Mouse (Mus musculus) lung, postnatal 14 days (tissue): ENCODE data around the gene Samhd1.
"Not testable (repeated sequence)": the region's sequence is repeated elsewhere in the genome, so short reads cannot be mapped to it uniquely, and the experiment has no call there.

ENCODE experiments used
- DNase-seq: peaks from one replicate; pipeline ENCODE4 v3.0.0; 2021

Samhd1 gene

DNA sequence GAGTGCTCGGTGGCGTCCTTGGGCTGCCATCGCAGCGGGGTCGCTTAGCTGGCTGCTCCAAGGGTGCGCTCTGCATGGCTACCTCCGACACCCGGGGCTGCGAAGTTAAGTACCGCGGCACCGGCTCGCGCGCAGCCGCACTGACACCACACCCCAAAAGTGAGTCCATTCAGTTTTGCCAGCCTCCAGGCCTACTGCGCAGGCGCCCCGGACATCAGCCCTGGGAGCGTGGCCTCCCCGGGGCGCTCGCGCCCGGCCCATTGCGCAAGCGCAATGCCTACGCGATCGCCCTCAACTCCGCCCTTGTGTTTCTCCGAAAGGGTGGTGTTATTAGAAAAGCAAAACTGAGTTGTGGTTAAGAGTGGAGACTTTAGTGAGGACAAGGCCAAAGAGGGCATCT, at the start of gene Samhd1:
Gene Samhd1, minus strand, starts transcription at position 252 of the 400 bp plus-strand sequence.
- DNase-seq, result peak; percentile 97

DNA sequence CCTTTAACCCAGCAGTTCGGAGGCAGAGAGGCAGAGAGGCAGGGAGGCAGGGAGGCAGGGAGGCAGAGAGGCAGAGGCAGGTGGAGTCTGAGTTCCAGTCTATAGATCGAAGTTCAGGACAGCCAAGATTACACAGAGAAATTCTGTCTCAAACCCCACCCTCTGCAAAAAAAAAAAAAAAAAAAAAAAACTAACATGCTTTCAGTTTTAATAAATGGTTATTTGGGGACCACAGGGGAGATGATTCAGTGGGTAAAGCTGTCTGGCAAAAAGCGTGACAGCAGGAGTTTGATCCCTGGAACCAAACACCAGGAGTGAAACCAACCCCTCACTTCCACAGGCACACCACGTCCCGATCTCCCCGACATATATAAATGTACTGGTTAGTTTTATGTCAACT, 43.1 kb upstream of the Samhd1 start:
- DNase-seq, result no peak

DNA sequence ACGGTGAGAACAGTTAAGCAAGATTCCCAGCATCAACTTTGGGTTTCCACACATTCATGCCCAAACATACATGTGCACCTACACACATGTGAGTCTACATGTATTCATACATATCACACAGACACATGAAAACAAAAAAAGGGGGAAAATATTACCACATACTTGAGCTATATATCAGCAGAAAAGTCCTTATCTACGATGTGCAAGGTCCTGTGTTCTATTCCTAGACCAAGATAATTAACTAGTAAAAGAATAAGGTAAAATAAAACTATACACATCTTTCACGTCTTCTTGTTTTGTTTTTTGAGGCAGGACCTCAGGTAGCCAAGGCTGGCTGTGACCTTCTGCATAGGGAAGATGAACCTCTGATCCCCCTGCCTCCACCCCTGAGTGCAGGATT, 41.2 kb upstream of the Samhd1 start:
- DNase-seq, result no peak

DNA sequence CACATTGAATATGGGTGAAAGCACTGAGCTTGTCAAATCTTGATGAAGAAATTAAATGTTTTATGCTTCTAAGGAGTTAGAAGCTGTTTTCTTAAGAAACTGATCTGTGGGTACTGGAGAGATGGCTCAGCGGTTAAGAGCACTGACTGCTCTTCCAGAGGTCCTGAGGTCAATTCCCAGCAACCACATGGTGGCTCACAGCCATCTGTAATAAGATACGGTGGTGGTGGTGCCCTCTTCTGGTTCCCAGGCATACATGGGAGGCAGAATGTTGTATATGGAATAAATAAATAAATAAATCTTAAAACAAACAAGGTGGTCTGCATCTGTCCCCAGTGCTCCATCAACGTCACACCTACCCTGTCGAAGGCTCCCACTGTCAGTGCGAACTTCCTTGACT, 39.4 kb upstream of the Samhd1 start:
- DNase-seq, result peak; percentile 18

DNA sequence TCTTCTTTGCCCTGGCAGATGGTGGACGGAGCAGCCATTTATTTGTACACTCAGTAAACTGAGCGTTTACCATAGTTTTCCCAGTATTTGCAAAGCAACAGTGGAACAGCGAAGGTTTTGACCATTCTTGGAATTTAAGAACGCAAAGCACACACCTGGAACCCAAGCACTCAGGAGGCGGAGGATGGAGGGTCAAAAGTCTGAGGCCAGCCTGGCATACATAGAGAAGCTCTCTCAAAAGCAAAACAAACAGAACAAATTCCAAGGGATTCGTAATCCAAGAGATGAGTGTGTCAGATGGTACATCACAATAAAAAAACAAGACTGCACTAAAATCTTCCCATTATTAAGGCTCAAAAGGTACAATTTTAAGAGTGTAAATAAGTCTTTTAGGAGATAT, 38.5 kb upstream of the Samhd1 start:
- DNase-seq, result no peak

DNA sequence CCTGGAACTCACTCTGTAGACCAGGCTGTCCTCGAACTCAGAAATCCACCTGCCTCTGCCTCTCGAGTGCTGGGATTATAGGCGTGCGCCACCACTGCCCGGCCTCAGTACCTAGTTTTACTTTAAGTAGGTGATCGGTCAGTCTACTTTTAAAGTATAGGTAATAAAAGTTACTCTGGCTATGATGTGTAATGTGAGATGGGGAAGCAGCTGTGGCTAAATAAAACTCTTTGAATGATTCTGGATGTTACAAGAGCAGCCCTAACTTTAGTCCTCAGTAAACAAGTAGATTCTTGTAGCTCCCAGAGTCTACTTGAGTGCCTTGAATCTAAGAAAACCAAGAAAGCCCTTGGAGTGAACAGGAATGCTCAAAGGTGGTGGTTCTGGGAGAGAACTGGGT, 37.9 kb upstream of the Samhd1 start:
- no peak for DNase-seq

DNA sequence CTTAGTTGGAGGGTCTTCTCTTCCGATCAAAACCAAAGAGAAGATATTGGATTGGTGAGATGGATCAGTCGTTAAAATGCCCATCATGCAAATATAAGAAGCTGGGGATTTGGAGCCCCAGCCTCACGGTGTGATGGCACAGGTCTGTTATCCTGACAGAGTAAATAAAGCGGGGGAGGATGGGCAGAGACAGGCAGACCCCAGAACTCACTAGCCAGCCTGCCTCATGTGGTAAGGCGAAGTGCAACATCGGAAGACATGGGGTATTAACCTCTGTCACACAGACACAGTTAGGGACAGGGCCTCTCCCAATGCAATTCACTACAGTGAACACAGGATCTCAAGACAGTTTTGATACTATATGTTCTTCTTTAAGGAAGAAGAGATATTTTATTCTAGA, 35.6 kb upstream of the Samhd1 start:
- no peak for DNase-seq

DNA sequence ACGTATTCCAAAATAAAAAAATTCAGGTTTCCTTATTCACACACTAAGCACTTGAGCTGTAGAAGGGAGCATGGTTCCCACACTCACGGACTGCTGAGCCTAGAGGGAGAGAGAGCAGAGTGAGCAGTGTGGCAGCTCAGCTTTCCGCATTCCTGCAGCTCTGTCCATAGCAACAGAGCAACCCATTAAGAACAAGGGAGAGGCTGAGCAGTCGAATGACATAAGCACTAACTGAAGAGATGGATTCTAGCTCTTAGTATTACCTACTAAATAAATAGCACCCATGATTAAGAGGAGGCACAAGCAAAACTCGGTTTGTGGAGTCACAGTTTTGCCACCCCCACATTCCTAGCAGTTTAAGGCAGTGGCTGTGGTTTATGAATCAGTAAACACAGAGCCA, 35.1 kb upstream of the Samhd1 start:
- DNase-seq, result peak; percentile 19

DNA sequence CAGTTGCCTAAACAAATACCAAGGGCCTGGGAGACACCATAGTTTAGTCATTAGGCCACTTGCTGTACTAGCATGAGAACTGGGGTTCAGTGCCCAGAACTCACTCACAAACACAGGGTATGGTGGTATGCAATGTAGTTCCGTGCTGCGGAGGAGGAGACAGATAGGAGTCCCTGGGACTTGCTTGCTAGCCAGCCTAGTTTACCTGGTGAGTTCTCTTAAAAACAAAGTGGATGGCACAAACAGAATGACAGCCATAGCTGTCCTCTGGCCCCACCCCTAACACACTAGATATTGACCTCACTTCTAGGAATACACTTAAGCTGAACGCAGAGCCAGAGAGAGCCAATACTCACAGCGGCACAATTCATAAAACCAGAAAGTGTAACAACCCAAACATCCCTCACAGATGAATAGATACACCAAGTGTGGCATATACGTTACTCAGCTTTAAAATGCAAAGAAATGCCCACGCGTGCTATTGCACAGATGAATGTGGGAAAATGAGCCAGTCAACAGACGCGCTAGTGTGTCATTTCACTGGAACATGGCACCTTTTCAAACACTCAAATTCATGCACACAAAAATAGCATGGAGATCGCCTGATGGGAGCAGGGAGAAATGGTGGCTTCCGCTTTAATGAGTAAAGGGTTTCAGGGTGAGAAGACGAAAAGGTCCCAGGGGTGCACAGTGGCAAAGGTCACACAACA, 31.5 kb upstream of the Samhd1 start:
- DNase-seq, result no peak

DNA sequence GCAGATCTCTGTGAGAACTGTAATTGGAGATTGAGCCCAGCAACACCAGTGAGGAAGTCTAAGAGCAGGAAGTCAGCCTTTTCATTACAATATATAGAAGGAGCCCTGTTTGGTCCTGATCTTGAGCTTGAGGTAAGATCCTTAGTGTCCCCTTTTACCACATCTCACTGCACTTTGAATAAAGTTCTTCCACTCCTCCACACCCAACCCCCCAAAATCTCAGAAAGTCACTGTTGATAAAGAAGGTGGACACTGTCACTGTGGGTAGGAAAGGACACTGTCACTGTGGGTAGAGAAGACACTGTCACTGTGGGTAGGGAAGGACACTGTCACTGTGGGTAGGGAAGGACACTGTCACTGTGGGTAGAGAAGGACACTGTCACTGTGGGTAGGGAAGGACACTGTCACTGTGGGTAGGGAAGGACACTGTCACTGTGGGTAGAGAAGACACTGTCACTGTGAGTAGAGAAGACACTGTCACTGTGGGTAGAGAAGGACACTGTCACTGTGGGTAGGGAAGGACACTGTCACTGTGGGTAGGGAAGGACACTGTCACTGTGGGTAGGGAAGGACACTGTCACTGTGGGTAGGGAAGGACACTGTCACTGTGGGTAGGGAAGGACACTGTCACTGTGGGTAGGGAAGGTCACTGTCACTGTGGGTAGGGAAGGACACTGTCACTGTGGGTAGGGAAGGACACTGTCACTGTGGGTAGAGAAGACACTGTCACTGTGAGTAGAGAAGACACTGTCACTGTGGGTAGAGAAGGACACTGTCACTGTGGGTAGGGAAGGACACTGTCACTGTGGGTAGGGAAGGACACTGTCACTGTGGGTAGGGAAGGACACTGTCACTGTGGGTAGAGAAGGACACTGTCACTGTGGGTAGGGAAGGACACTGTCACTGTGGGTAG, 30.5 kb upstream of the Samhd1 start:
- not testable (repeated sequence) for DNase-seq

DNA sequence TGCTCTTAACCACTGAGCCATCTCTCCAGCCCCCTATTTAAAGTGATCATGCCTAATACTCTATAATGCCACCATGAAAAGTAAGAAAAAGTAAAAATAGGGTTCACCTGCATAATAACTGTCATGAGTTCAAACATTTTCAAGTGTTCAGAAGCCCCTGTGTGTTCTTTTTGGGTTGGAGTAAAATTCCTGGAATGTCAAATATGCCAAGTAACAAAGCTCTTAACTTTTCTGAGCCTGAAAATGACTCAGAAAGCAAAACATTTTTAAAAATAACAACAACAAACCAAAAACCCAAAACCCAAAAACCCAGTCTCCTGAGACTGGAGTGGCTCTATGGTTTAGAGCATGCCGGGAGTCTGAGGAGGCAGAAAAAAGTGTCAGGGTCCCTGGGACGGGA, 29.0 kb upstream of the Samhd1 start:
- no peak for DNase-seq

DNA sequence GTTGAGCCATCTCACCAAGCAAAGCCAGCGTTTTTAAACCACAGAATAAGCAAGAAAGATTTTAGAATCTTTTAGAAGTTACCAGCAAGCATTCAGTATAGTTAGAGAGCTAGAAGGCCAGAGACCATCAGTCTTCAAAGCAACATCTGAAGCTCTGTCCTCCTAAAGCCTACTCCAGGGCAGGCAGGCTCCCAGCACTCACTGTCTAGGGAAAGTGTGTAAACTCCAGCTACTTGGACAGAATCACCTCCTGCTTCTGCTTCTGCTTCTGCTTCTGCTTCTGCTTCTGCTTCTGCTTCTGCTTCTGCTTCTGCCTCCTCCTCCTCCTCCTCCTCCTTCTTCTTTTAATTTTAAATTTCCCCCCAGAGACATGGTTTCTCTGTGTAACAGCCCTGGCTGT, 21.0 kb upstream of the Samhd1 start:
- no peak for DNase-seq

DNA sequence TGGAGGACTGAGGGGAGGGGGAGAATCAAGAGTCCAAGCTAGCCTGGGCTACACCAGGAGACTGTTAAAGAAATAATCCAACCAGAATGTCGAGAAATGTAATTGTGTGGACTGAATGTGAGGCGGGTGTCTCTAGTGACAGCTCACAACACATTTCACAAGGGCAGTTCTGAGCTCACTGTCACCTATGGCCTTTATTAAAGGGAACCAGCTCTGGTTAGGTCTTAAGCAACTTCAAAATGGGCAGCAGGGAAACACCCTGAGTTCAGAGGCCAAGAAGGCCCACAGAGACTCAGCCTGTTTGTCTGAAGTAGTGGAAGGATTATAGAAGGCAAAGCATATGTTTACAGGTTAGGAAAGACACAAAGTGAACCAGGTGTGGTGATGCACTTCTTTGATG, 18.2 kb upstream of the Samhd1 start:
- no peak for DNase-seq

DNA sequence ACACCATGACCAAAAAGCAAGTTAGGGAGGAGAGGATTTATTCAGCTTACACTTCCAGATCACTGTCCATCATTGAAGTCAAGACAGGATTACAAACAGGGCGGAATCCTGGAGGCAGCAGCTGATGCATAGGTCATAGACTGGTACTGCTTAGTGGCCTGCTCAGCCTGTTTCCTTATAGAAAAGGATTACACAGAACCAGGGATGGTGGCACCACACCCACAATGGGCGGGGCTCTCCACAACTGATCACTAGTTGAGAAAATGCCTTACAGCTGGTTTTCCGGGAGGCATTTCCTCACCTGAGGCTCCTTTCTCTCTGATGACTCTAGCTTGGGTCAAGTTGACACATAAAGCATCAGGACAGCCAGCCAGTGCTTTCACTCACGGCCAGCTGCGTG, 13.4 kb upstream of the Samhd1 start:
- no peak for DNase-seq

DNA sequence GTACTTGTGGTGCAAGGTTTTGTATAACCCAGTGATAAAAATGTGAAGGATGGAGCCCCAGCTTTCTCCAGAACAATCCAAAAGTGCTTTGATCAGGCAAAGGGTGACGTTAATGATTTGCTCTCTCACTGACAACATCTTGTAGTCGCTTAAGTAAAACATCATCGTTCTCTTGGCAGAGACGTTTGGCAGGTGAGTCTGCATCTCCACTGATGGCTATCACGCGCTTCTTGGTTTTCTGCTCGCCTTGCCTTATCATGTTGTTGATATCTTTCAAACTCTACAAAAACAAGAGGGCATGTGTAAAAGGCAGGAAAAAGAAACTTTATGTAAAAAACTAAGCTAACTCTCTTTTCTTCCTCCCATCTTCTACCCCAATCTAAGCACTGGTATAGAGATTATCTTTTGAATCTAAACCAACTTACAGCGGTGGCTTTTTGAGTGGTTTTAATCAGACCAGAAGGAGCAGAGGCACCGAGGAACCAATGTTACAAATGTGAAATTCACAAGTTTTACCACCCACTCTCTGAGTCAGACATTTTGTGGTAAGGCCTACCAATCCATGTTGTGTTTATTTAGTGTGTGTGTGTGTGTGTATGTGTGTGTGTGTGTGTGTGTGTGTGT, 12.4 kb upstream of the Samhd1 start:
- DNase-seq, result no peak

DNA sequence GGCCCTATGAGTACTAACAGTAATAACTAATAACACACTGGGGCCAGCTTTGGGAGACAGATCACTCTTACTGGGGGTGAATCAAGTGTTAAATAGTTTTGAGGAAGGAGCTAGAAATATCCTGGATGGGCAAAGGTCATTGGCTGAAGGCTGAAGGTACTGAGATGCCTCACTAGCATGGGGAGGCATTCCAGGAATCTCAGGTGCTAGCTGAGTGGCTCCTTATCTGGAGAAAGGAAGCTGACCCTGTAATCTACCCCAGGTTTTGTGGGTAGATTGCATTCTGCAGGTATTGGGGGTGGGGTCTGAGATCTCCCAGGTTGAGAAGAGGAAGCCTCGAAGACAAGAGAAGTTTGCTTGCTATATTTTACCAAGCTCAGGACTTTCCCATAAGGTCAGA, 10.1 kb upstream of the Samhd1 start:
- no peak for DNase-seq

DNA sequence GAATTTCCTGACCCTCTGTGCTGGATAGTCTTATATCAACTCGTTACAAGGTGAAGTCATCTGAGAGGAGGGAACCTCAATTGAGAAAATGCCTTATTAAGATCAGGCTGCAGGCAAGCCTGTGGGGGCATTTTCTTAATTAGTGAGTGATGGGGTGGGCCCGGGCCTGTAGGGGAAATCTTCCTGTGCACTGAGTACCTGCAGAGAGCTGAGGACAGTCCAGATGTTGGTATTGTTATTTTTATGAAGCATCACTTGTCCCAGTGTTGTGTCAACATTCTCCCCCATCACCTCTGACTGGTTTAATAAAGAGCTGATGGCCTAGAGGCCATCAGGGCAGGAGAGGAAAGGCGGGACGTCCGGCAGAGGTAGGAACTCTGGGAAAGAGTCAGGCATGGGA, 9.1 kb upstream of the Samhd1 start:
- no peak for DNase-seq

DNA sequence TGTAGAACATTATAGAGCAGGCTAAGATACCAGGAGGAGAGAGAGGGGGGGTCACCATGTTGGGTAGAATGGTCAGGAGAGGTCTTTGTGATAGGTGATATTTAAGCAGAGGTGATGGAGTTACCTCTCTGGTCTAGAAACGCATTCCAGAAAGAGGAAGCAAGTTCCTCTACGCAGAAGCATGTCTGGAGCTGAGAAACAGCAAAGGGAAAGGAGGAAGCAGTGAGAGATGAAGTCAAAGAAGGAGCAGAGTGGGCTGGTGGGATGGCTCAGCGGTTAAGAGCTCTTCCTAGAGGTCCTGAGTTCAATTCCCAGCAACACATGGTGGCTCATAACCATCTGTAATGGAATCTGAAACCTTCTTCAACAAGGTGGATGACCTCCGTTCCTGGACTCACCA, 6.9 kb upstream of the Samhd1 start:
- no peak for DNase-seq

DNA sequence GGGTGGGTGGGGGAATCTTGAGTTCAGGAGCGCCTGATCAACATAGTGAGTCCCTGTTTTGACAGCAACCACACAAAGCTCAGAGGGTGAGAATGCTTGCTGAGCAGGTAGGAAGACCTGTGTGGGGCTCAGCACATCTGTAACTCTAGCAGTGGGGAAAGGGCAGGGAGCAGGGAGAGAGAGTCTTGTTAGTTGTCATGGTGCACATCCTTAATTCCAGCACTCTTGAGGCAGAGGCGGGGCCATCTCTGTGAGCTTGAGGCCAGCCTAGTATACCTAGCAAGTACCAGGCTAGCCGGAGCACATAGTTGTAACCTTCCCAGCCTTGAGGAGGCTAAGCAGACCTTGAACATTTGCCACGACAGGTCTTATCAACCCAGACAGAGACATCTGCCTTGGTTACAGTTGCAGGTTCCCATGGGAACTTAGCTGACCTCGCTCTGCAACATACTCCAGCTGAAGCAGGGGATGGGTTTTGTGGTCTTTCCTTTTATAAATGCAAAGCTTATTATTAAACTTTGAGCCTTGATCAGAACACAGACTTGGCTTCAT, 4.3 kb upstream of the Samhd1 start:
- DNase-seq, result no peak

DNA sequence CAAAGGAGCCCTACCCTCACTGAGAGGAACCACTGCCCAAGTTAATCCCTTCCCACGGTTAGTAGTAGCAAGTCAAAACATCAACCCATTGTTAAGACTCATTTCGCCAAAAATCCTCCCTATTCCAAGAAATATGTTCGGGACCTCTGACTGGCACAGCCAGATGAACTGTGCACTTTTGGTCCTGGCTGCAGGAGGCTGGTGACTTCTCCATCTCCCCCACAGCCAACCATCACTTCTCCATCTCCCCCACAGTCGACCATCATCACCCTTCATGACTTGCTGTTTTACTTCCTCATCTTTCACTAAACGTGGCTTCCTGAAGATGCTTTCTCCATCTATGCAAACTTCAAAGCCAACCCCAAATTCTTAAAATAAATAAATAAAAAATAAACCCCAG, 3.7 kb upstream of the Samhd1 start:
- DNase-seq, result no peak

DNA sequence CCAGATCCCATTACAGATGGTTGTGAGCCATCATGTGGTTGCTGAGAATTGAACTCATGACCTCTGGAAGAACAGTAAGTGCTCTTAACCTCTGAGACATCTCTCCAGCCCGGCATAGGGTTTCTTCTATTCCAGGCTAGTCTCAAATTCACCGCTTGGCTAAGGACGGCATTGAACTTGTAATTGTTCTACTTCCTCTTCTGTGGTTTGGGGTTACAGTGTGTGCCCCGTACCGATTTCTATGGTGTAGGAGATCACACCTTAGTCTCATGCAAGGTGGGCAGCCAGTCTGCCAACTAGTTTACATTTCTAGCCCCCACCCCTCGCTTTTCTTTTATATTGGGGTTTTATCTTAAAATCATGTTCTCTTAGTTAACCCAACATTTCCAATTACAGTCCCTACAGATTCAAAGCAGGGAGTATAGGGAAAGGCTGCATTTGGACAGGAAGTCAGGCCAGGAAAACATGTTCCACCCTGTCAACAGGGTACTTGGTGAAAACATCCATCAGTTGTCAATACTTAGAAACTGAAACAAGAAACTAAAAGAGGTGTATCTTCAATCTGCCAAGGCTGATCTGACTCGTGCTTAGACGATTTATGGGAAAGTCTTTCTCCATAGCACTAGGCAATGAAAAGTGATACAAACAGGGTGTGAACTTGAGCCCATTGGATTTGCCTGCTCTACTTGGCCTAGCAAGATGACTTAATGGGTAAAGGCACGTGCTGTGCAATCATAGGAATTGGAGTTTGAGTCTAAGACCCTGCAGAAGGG, 3.1 kb upstream of the Samhd1 start:
- no peak for DNase-seq

DNA sequence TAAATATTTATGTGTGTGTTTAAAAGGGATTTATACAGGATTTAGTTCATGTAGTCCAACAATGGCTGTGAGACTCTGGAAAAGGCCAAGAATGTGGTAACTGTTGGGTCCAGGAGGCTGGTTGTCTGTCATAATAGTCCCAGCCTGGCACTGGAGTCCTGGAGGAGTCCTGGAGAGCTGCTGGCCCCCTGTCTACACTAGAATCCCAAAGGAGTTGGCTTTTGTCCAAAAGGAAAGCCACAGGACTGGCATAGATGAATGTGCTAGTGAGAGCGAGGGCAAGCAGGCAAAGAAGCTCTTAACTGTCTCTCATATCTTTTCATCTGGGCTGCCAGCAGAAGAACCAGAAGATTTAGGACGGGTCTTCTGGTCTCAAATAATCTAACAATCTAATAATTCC, 1.6 kb upstream of the Samhd1 start:
- DNase-seq, result no peak

DNA sequence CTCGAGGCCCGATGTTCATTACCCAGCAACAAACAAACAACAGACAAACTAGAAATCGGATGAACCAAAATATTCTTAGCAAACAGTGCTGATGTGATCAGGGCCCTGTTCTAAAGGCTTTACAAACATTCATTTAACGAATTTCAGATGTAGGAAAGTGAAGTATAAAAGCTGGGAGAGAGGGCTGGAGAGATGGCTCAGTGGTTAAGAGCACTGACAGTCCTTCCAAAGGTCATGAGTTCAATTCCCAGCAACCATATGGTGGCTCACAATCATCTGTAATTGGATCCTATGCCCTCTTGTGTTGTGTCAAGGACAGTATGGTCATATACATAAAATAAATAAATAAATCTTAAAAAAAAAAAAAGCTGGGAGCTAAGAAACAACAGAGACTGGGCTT, 1.1 kb upstream of the Samhd1 start:
- DNase-seq, result no peak
